Mouse (Mus musculus) erythroblast, adult 5-6 weeks (primary cell): ENCODE measurements around the gene Gm6020. TPM values are rescaled to one million over a fixed set of nuclear protein-coding genes. Genes with fewer than 3 reads are reported as not detected.
"Not testable (repeated sequence)": the region's sequence is repeated elsewhere in the genome, so short reads cannot be mapped to it uniquely, and the experiment has no call there.

Experiments
- ATAC-seq: replicated peaks from 2 replicates; pipeline ENCODE4 v1.8.0; 2016; ENCODE audit warnings: moderate number of reproducible peaks, mild to moderate bottlenecking, moderate TSS enrichment, inconsistent platforms; ENCODE audit not compliant: poor library complexity, low FRiP score, severe bottlenecking
- total RNA-seq, 2 experiments: library from RNA; stranded (forward) in 1 of 2; stranded (reverse) in 1 of 2; fragments of 150-400 nt in 1 of 2; fragments of 200-764, 138-1000 nt in 1 of 2; gene quantifications; 2 replicates each; pipeline versions ENCODE4 v1.2.3 to v1.2.4; 2015 to 2017; ENCODE audit warnings: low replicate concordance in 2 of 2

The Gm6020 gene
- total RNA-seq (2015; ENCODE audit: low replicate concordance), result not detected in 2 replicates
- total RNA-seq (2017; ENCODE audit: low replicate concordance), result not detected in 2 replicates

- not testable (repeated sequence) for ATAC-seq
Measured at GRCm38 (mm10) chr19:61183590-61183989, at the start of gene Gm6020. Gene Gm6020 (plus strand): TSS chr19:61183890.

- ATAC-seq, result no peak
Measured at GRCm38 (mm10) chr19:61138655-61139054, 45.0 kb upstream of the Gm6020 start.

GRCm38 (mm10) chr19:61140342-61141206 is 43.1 kb upstream of the Gm6020 start, which contains the start of gene Zfp950:
Gene Zfp950 (minus strand): TSS chr19:61140840.
- peak; percentile 99 for ATAC-seq

GRCm38 (mm10) chr19:61141299-61141698 is 42.4 kb upstream of the Gm6020 start:
- no peak for ATAC-seq

GRCm38 (mm10) chr19:61151372-61151700 is 32.4 kb upstream of the Gm6020 start:
- no peak for ATAC-seq

GRCm38 (mm10) chr19:61151701-61152420 is 31.8 kb upstream of the Gm6020 start:
- ATAC-seq, result peak; percentile 82

- 0 out of 2 replicates have a peak, but pooled peaks have one; percentile 43 for ATAC-seq
Measured at GRCm38 (mm10) chr19:61175756-61176324, 7.8 kb upstream of the Gm6020 start, which contains the start of gene Gm7102. Gene Gm7102 (minus strand): TSS chr19:61176309.

- no peak for ATAC-seq
Measured at GRCm38 (mm10) chr19:61199316-61199715, 15.6 kb downstream of the Gm6020 start.

GRCm38 (mm10) chr19:61199836-61200235 is 16.1 kb downstream of the Gm6020 start:
- ATAC-seq, result no peak

GRCm38 (mm10) chr19:61207506-61207905 is 23.8 kb downstream of the Gm6020 start:
- peak; percentile 84 for ATAC-seq

GRCm38 (mm10) chr19:61223706-61224328 is 40.1 kb downstream of the Gm6020 start:
- ATAC-seq, result no peak

GRCm38 (mm10) chr19:61224678-61225525 is 41.2 kb downstream of the Gm6020 start:
- no peak for ATAC-seq

- ATAC-seq, result 0 out of 2 replicates have a peak, but pooled peaks have one; percentile 21
Measured at GRCm38 (mm10) chr19:61225526-61226400, 42.1 kb downstream of the Gm6020 start.

GRCm38 (mm10) chr19:61226401-61226927 is 42.8 kb downstream of the Gm6020 start:
- 0 out of 2 replicates have a peak, but pooled peaks have one; percentile 7 for ATAC-seq

- ATAC-seq, result peak; percentile 62
Measured at GRCm38 (mm10) chr19:61226928-61227854, 43.5 kb downstream of the Gm6020 start.

GRCm38 (mm10) chr19:61227941-61228701 is 44.4 kb downstream of the Gm6020 start, which contains the start of gene Csf2ra:
Gene Csf2ra (minus strand): TSS chr19:61228429.
- ATAC-seq, result no peak
